Mouse (Mus musculus) mouse trophoblast stem cell (cell line): ENCODE measurements around the gene Prrt1.

Experiments
- in situ Hi-C, 2 experiments: fragments of 300-500 bp; cut with MseI, MboI; formaldehyde crosslinking; loops; 2 replicates in 1 of 2; 3 replicates in 1 of 2; pipeline ENCODE4 v1.15.1; 2025

Prrt1 gene

DNA sequence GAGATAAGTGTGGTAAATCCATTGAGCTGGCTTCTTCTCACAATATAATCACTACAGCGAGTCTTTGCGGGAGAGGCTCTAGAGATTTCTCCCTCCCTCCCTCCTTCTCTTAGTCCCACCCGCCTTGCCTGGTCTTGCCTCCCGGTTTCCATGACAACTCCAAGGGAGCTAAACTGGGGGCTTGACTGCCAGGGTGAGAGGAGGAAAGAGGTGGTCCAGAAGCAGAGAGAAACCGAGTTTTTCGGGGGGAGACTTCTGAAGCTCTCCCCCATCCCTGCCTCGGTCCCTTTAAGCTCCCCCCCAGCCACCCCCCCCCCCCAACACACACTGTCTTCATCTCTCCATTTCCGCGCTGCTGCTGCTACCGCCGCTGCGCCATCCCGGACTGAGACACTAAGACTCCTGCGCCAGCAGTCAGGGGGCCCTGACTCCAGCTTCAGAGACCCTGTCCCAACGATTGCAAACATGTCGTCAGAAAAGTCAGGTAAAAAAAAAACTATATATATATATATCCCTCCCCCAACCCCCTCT lies at the start of gene Prrt1:
TSS of gene Prrt1 (plus strand) at position 313 of the 531 bp plus-strand sequence.
- in situ Hi-C loops, result no loop called here

DNA sequence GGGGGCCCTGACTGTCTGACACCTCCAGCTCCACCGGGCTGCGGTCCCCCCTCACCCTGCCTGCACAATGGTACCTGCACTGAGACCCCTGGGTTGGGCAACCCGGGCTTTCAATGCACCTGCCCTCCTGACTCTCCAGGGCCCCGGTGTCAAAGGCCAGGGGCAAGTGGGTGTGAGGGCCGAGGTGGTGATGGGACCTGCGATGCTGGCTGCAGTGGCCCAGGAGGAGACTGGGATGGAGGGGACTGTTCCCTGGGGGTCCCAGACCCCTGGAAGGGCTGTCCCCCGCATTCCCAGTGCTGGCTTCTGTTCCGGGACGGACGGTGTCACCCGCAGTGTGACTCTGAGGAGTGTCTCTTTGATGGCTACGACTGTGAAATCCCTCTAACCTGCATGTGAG lies 46.8 kb upstream of the Prrt1 start:
- in situ Hi-C loops, result no loop called here

DNA sequence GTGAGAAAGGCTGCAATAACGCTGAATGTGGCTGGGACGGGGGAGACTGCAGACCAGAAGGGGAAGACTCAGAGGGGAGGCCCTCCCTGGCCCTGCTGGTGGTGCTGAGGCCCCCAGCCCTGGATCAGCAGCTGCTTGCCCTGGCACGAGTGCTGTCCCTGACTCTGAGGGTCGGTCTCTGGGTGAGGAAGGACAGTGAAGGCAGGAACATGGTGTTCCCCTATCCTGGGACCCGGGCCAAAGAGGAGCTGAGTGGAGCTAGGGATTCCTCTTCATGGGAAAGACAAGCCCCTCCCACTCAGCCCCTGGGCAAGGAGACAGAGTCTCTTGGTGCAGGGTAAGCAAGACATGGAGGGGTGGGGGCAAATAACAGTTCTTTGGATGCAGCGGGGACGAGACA lies 45.9 kb upstream of the Prrt1 start:
- in situ Hi-C loops, result no loop called here

DNA sequence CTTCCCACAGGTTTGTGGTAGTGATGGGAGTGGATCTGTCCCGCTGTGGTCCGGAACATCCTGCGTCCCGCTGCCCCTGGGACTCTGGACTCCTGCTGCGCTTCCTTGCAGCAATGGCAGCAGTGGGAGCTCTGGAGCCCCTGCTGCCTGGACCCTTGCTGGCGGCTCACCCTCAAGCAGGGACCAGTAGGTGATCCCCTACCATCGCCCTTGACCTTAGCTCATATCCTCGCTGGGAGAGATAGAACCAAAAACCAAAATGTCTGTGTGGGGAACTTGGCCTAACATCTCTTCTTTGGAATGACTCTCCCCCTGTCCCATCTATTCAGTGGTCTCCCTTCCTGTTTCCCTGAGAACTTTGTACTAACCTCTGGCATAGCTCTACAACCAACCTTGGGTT lies 45.5 kb upstream of the Prrt1 start:
- in situ Hi-C loops, result no loop called here

DNA sequence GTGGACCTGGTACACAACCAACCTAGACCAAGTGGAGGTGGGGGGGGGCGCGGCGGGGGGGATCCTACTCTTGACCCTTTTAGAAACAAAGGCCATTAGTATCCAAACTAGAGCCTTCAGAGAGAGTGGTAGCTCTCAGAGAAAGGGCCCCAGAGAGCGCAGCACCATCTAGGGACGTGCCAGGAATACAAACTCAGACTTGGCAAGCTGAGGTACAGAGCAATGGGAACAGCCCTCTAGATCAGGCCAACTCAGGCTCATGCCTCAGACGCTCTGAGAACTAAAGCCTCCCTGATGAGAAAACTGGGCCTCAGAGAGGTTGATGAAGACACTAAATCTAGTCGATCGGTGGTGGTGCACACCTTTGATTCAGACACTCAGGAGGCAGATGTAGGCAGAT lies 44.2 kb upstream of the Prrt1 start:
- in situ Hi-C loops, result no loop called here

DNA sequence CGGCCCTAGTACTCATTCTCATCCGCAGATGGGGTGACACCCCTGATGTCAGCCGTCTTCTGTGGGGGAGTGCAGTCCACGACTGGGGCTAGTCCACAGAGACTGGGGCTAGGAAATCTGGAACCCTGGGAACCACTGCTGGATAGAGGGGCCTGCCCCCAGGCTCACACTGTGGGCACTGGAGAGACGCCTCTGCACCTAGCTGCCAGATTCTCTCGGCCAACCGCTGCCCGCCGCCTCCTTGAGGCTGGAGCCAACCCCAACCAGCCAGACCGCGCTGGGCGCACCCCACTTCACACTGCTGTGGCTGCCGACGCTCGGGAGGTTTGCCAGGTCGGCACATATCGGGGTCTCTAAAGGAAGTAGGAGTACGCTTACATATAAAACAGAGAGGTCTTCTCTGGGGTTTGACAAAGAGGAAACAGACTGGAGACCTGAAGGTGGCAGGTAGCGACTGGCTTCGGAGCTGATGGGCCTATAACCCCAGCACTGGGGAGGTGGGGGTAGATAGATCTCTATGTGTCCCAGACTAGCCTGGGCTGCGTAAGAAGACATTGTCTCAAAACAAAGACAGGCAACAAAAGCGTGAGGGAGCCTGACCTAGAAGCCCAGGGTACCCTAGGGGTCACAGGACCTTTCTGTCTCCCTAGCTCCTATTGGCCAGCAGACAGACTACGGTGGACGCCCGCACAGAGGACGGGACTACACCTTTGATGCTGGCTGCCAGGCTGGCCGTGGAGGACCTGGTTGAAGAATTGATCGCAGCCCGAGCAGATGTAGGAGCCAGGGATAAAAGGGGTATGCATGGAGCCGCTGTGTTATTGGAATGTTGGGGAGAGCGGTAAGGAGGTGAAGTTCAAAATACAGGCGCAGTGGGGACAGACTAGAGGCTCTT lies 43.2 kb upstream of the Prrt1 start:
- in situ Hi-C loops, result no loop called here

DNA sequence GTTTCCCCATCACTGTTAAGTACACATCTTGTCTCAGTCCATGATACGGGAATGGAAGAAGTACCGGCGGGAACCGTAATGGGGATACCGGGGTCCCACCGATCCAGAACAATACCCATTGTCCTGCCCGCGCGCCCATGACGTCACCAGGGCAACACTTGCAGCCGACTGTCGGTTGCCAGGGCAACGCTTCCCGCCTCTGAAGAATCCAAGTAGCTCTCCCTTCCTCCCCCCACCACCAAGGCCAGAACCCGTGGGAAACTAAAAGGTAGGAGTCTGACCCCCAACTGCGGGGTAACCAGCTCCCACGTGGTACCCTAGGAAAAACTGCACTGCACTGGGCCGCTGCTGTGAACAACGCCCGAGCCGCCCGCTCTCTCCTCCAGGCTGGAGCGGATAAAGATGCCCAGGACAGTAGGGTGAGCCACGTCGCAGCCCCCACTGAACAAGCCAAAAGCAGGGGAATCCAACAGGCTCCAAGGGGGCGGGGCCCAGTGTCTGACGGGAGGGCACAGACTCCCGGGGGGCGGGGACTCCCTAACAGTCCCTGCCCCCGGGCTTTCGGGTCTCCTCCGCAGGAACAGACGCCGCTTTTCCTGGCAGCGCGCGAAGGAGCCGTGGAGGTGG lies 42.4 kb upstream of the Prrt1 start:
- in situ Hi-C loops, result no loop called here

DNA sequence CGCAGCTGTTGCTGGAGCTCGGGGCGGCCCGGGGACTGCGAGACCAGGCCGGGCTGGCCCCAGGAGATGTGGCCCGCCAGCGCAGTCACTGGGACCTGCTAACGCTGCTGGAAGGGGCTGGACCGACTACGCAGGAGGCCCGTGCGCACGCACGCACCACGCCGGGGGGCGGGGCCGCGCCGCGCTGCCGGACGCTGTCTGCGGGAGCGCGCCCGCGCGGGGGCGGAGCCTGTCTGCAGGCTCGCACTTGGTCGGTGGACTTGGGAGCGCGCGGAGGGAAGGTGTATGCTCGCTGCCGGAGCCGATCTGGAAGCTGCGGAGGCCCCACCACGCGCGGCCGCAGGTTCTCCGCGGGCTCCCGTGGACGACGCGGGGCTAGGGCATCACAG lies 41.9 kb upstream of the Prrt1 start:
- in situ Hi-C loops, result no loop called here

DNA sequence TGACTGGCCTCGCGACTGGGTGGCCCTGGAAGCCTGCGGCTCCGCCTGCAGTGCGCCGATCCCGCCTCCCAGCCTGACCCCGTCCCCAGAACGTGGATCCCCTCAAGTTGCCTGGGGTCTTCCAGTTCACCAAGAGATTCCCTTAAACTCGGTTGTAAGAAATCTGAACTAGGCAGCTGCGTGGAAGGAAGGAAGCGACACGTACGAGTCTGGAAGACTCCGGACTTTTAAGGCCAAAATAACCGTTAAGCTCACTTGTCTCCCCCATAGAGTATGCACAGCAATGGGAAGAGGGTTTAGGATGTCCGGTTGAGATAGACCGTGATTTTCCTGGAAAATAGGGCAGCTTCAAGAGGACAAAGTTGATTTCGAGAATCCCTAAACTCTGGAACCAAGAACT lies 41.5 kb upstream of the Prrt1 start:
- in situ Hi-C loops, result no loop called here

DNA sequence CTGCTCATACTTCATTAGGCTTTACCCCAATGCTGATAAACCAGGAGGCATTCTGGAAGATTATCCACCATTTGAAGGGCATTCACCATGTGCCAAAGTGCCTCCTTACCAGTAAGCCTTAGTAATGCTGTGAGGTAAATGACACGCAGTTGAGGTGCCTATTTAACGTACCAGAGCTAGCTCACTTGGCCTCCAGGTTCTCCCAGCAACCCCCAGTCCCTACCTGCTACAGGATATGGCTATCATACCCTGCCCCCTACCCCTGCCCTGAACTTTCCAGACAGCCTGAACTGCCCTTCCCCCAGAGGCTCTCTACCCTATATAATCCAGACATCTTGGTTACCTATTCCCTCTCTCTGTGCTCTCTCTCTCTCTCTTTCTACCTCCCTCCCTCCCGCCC lies 40.6 kb upstream of the Prrt1 start:
- in situ Hi-C loops, result no loop called here

DNA sequence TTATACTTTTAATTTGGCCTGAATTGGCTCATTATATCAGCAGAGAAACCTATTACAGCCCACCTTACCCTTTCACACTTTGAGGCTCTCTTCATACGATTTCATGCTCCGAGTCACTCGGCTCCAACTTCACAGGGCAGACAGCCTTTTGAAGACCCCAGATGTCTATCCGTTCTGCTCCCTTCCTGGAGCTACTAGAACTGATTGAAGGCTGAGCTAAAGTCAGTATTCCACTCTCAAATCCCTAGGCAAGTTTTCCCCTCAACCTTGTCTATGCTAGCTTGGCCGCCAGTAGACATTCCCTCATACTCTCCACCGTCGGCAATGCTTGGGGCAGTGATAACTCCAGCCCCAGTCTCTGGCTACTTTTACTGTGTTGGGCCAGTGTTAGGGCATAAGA lies 40.1 kb upstream of the Prrt1 start:
- in situ Hi-C loops, result no loop called here

DNA sequence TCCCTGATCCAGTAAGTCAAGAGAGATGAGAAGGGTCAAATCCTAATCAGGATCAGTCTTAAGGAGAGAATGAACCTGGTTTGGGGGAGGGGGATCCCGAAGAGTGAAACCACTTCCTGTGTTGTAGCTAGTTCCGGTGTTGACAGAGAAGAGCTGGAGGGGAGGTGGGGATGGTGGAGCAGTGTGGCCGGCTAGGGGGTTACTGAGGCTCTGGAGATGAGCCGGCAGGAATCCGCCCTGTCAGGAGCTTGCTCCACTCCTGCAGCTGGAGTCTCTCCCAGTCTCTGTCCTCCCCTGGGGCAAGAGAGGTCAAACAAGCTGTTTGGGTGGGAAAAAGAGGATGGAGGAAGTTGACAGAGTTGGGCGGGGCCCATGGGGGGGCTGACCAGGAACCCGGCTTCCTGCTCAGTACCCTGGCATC lies 39.6 kb upstream of the Prrt1 start, which contains the start of gene Gpsm3:
TSS of gene Gpsm3 (plus strand) at position 126 of the 421 bp plus-strand sequence.
- in situ Hi-C loops, result no loop called here

DNA sequence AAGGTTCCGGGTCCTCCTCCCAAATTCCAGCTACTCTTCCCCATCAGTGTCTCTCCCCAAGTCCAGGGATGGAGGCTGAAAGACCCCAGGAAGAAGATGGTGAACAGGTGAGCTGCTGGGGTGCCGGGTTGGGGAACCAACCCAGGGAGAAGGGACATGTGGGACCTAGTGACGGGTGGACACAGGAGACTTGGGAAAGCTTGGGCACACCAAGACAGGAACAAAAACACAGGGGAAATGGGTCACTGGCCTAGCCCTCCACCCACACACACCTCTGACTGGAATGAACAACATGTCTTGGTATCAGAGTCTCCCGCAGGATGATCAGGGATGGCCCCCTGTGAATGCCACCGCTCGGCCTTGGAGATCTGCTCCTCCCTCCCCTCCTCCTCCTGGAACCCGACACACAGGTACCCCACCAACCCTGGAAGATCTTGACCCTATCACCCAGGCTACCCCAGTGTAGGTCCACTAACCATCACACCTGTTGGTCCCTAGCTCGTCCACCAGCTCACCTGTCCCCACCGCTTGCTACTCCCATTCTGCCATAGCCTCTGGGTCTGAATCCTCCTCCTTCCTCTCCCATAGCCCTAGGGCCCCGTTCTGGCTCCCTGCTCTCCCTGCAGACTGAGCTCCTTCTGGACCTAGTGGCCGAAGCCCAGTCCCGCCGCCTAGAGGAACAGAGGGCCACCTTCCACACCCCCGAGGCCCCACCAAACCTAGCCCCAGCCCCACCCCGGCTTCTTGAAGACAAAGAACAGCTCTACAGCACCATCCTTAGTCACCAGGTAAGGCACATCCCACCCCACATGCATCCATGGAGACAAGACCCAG lies 39.0 kb upstream of the Prrt1 start:
- in situ Hi-C loops, result no loop called here

DNA sequence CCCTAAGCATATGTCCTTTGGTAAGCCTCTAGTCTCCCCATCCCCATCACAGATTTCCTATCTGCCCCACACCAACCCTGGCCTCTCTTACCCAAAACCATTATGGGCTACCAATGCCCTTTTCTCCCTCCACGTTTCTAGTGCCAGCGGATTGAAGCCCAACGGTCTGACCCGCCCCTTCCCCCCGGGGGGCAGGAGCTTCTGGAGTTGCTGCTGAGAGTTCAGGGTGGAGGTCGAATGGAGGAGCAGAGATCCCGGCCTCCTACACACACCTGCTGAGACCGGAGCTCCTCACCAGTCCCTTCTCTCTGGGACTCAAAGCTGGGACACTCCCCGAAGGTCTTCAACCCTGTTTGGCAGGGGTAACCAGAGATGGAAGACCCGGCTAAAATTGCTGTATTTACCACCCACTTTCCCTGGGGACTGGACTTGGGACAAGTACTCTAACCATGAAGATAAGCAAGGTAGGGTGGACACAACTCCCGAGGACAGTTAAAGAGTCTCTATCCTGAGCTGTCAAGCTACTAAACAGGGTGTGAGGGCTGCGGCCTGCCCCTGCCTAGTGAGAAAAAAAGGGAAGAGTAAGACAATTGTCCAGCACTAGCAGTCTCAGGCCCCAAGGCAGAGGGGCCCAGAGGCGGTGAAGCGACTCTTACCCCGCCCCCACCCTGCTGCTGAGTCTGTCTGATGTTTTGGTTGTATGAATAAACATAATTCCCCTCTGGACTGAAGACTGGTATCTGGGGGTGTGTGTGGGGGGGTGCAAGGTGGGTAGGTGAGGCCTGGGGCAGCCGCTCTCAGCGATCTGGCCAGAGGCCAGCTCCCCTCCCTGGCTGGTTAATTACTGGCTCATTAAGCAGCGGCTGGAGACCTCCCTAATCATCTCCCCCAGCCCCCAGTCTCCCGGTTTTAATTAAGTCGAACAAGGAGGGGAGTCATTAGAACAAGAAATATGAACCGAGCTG lies 38.0 kb upstream of the Prrt1 start, which contains the start of gene Pbx2:
TSS of gene Pbx2 (plus strand) at position 238 of the 965 bp plus-strand sequence.
- in situ Hi-C loops, result no loop called here

DNA sequence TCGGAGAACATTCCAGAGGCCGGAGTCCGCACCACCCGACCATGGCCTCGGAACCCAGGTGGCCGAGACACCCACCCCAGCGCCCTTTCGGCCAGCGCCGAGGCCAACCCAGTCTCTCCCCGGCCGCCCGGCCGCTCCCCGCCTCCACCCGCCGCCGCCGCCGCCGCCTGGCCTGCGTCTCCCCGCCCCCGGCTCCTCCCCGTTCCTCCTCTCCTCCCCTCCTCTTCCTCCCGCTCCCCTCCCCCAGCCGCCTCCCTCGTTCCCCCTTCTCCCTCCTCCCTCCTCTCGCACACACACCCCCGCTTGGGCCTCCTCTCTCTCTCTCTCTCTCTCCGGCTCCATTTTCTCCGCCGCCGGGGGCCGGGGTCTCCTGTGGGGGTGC lies 37.3 kb upstream of the Prrt1 start:
- in situ Hi-C loops, result no loop called here

DNA sequence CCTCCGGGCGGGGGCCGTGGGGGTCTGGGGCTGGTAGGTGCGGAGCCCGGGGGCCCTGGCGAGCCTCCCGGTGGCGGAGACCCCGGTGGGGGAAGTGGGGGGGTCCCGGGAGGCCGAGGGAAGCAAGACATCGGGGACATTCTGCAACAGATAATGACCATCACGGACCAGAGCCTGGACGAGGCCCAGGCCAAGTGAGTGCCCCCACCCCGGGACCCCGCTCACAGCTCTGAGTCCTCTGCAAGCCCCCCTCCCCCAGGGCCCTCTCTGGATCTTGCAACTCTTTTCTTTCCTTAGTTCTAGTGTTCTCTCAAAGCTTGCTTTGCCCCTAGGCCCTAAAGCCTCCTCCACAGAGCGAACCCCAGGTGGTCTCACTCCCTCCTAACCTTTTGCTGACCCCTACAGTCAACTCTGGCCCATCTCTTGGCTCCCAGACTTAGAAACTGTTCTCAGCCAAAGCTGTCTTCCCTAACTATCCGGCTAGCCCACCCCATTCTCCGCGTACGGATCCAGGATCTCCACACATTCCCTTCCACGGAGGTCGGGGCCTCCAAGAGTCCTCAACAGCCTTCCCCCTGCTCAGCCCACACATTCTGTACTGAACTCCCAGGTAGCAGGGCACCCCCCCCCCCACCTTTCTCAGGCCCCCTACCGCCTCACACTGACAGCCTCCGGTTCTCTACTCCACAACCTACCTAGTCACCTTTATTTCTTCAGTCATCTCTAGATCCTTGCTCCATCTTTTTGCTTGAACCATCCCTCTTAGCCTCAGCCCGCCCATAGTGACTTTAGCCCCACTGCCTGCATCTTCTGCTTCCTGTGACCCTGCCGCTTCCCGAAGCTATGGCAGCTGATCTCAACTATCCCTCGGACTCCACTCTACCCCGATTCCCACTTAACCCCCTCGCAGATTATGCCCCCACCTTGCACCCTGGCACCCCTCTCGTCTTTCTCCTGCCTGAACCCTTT lies 36.5 kb upstream of the Prrt1 start:
- in situ Hi-C loops, result no loop called here

DNA sequence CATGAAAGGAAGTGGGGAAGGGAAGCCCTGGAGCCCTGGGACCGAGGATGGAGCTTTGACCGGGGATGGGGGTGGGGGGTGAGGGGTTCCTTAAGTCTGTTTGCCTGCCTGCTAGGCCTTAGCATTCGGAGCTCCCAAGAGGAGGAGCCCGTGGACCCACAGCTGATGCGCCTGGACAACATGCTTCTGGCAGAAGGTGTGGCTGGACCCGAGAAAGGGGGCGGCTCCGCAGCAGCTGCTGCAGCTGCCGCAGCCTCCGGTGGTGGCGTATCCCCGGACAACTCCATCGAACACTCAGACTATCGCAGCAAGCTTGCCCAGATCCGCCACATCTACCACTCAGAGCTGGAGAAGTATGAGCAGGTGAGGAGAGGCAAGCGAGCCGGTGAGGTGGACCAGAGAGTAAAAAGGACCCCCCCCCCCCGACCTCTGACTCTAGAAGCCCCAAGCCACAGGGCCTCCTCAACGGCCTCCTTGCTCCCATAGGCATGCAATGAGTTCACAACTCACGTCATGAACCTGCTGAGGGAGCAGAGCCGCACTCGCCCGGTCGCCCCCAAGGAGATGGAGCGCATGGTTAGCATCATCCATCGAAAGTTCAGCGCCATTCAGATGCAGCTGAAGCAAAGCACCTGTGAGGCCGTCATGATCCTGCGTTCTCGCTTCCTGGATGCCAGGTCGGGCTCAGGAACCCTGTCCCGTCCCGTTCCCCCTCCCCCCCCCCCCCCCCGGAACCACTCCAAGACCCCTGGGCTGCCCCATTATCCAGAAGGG lies 35.4 kb upstream of the Prrt1 start:
- in situ Hi-C loops, result no loop called here

DNA sequence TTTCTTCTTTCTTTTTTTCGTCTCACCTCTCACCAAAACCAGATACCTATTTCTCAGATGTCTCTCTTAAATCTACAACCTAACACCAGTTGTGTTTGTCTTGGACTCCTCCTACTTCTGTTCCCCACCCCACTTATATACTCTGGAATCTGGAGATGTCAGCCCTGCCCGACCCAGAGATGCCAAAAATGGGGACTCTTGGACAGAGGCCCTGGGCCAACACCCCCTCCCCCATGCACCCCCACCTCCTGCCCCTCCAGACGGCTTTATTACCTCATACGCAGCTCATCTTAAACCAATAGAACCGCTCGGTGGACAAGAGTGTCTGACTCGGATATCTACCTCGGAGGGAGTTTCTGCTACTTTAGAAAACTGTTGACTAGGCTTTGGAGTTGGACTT lies 33.2 kb upstream of the Prrt1 start:
- in situ Hi-C loops, result no loop called here

DNA sequence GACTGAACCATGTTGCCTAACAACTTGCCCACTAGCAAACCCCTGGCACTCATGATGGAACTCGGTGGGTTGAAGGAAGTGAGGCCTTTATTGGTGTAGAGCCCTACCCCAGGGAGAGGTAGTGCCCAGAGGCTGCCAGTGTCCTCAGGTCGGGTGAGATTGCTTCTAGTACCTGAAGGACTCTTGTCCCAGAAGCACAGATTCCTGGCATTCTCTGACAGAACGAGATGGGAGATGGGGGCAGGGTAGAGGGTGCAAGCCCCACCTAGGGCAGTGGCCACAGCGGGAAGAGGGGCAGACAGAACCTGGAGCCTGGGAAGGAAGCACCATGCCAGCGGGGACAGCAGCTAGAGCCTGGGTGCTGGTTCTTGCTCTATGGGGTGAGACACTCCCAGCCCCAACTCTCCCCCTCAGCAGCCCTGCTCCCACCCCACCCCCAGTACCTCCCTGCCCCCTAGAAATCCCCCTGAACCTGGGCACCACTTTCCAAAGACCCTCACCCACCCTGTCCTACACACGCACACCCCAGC lies 31.7 kb upstream of the Prrt1 start, which contains the start of gene Ager:
TSS of gene Ager (plus strand) at position 297 of the 530 bp plus-strand sequence.
- in situ Hi-C loops, result no loop called here
